Mouse (Mus musculus) erythroblast, adult 5-6 weeks (primary cell): ENCODE results near the gene Cfl1. TPM values are rescaled to one million over a fixed set of nuclear protein-coding genes. Genes with fewer than 3 reads are reported as not detected.
"Not testable (repeated sequence)": the region's sequence is repeated elsewhere in the genome, so short reads cannot be mapped to it uniquely, and the experiment has no call there.

Experiments
- ATAC-seq: replicated peaks from 2 replicates; pipeline ENCODE4 v1.8.0; 2016; ENCODE audit warnings: moderate number of reproducible peaks, mild to moderate bottlenecking, moderate TSS enrichment, inconsistent platforms; ENCODE audit not compliant: poor library complexity, low FRiP score, severe bottlenecking
- total RNA-seq, 2 experiments: library from RNA; stranded (forward) in 1 of 2; stranded (reverse) in 1 of 2; fragments of 150-400 nt in 1 of 2; fragments of 200-764, 138-1000 nt in 1 of 2; gene quantifications; 2 replicates each; pipeline versions ENCODE4 v1.2.3 to v1.2.4; 2015 to 2017; ENCODE audit warnings: low replicate concordance in 2 of 2

Gene Cfl1
- total RNA-seq, 2 experiments from 2014 or later = 380 to 540 TPM

GRCm38 (mm10) chr19:5486771-5487170, 3.5 kb upstream of the Cfl1 start:
- no peak for ATAC-seq

GRCm38 (mm10) chr19:5487768-5488550, 2.3 kb upstream of the Cfl1 start, which contains the start of gene Mus81:
Gene Mus81, minus strand, starts transcription at chr19:5488402.
- ATAC-seq = peak; percentile 47

GRCm38 (mm10) chr19:5488878-5489571, 1.2 kb upstream of the Cfl1 start:
- peak; percentile 70 for ATAC-seq

- not testable (repeated sequence) for ATAC-seq
Observed at GRCm38 (mm10) chr19:5489721-5490120, 534 bp upstream of the Cfl1 start.

GRCm38 (mm10) chr19:5490898-5491708, 848 bp downstream of the Cfl1 start:
- ATAC-seq = peak; percentile 51

GRCm38 (mm10) chr19:5492641-5493040, 2.4 kb downstream of the Cfl1 start:
- no peak for ATAC-seq

DNA sequence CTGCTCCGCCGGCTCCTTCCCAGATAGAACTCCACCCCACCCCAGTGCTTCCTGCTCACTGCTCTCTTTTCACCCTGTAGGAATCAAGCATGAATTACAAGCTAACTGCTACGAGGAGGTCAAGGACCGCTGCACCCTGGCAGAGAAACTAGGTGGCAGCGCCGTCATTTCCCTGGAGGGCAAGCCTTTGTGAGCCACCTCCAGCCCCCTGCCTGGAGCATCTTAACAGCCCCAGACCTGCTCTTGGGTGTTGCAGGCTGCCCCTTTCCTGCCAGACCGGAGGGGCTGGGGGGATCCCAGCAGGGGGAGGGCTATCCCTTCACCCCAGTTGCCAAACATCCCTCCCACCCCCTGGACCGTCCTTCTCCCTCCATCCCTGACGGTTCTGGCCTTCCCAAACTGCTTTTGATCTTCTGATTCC, 3.1 kb downstream of the Cfl1 start:
- not testable (repeated sequence) for ATAC-seq

DNA sequence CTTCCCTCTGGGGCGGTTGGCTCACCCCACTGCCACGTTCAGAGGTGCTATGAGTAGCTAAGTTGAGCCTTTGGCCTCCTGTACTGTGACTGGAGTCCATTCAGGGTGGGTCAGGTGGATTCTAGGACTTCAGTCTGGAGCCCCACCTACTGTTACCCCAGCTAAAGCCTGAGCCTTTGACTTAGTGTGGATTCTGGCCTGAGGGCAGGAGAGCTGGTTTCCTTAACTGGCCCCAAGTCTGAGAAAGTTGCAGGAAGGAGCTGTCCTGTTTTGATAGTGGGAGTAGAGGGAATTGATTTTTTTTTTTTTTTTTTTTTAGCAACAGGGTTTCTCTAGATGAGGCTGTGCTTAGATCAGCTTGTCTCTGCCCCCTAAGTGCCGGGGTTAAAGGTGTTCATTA, 4.1 kb downstream of the Cfl1 start:
- ATAC-seq = no peak

DNA sequence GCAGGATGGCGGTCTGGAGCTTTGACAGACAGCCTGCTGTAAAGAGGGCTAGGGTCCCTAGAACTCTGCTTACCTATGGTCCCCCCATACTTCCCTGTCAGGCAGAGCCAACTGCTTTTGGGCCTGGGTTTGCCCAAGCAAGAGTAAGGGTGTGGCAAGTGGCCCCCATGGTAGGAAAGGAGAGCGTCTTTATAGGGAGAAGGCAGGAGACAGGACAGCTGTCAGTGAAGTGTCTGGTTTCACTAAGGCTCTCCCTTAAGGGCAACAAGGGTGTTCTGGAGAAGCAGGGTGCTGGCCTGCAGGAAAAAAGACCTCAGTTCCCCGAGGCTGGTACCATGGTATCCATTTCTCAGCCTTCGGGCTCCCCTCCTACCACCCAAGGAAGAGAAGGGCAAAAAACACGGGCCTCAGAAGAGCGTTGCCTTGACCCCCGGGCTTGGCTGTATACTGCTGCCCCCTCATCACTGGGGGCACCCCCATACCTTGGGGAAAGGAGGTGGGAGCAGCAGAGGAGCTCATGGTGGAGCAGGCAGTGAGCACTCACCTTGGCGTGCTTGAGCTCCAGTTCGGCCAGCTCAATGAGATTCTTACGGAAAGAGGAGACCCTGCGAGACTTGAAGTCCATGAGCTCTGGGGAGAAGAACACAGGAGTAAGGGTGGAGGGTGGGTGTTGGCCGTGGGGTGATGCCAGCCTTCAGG, 5.2 kb downstream of the Cfl1 start:
- no peak for ATAC-seq

DNA sequence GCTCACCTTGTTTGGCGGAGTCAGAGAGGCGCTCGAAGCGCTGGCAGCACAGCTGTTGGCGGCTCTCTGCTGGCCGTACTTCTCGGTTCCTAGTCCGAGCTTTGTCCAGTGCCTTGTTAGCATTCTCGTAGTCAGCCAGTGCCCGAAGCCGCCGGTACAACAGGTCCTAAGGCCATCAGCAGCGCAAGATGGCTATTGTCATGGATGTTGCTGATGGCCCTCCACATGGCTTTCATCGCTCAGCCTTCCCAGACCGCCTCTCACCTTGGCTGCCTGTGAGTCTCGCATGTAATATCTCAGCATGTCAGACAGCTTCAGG, 5.8 kb downstream of the Cfl1 start:
- ATAC-seq = no peak

GRCm38 (mm10) chr19:5500330-5500875, 10.1 kb downstream of the Cfl1 start:
- no peak for ATAC-seq

- no peak for ATAC-seq
Observed at GRCm38 (mm10) chr19:5503687-5504086, 13.4 kb downstream of the Cfl1 start, which contains the start of gene 1700020D05Rik. Gene 1700020D05Rik, minus strand, starts transcription at chr19:5503787.

GRCm38 (mm10) chr19:5510031-5511026, 20.1 kb downstream of the Cfl1 start, which contains the start of gene Snx32:
Gene Snx32, minus strand, starts transcription at chr19:5510538.
- ATAC-seq = peak; percentile 97

- 0 out of 2 replicates have a peak, but pooled peaks have one; percentile 23 for ATAC-seq
Observed at GRCm38 (mm10) chr19:5511074-5511632, 20.9 kb downstream of the Cfl1 start.

- no peak for ATAC-seq
Observed at GRCm38 (mm10) chr19:5512091-5513004, 22.1 kb downstream of the Cfl1 start.

- ATAC-seq = no peak
Observed at GRCm38 (mm10) chr19:5513005-5513349, 22.7 kb downstream of the Cfl1 start.
